Mouse (Mus musculus) megakaryocyte, adult 5-6 weeks (primary cell): Measurements from ENCODE around the gene Abca3. TPM values are rescaled to one million over a fixed set of nuclear protein-coding genes. Genes with fewer than 3 reads are reported as not detected.

ENCODE experiments used
- ATAC-seq: 2 replicates; pipeline ENCODE4 v1.8.0; 2016; ENCODE audit warnings: mild to moderate bottlenecking, inconsistent platforms; ENCODE audit not compliant: poor library complexity, severe bottlenecking
- total RNA-seq, 2 experiments: library from RNA; stranded (forward) in 1 of 2; stranded (reverse) in 1 of 2; fragments of 153-499, 151-499 nt in 1 of 2; fragments of 221-1000, 200-1000 nt in 1 of 2; gene quantifications; 2 replicates each; pipeline versions ENCODE4 v1.2.3 to v1.2.4; 2015 to 2017

Abca3 gene
- total RNA-seq (2015) (40.2 and 43.6 TPM in 2 replicates), total RNA-seq (2017) (32.2 and 33.5 TPM in 2 replicates)

- peak; percentile 92 for ATAC-seq
Measured at GRCm38 (mm10) chr17:24351760-24352357, at the start of gene Abca3. Abca3 (plus strand) TSS chr17:24351950.

- ATAC-seq: peak; percentile 47; the same call in 1 of the 2 replicates
Measured at GRCm38 (mm10) chr17:24307500-24307899, 44.2 kb upstream of the Abca3 start.

GRCm38 (mm10) chr17:24320826-24321225, 30.9 kb upstream of the Abca3 start:
- no peak for ATAC-seq

DNA sequence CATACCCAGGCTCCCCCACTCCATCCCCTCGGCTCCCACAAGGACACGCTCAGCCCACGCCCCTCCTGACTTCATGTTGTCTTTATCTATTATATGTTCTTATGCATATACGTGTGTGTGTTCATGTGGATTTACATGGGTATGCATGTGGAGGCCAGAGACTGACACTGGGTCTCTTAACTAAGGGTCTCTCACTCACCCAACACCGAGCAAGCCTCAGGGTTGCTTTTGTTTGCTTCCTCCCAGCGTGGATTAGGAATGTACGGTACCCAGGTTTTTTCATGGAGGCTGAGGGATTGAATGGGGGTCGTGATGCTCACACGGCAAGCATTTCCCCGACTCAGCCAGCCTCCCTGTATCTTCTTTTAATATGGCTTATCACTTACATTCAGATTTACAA, 26.7 kb upstream of the Abca3 start:
- ATAC-seq: no peak

GRCm38 (mm10) chr17:24327656-24328055, 24.1 kb upstream of the Abca3 start:
- no peak for ATAC-seq

GRCm38 (mm10) chr17:24344672-24345071, 7.1 kb upstream of the Abca3 start:
- ATAC-seq: peak; percentile 92

- ATAC-seq: no peak
Measured at GRCm38 (mm10) chr17:24346831-24347230, 4.9 kb upstream of the Abca3 start.

DNA sequence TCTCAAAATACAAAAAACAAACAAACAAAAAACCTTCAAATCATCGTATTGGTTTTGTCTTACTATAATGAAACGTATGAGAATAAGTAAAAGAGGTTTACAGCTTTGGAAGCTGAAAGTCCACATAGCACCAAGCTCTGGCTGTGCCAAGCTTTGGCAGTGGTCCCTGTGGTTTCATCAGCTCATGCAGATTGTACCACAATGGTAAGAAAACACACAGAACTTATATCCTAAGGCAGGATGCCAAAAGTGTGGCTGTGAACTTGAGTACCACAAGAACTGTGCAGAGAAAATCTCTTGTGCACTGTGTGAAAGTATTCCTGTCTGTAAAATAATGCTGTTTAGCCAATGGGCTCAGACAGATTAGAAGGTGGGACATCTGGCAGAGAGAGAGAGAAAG, 2.6 kb upstream of the Abca3 start:
- no peak for ATAC-seq

DNA sequence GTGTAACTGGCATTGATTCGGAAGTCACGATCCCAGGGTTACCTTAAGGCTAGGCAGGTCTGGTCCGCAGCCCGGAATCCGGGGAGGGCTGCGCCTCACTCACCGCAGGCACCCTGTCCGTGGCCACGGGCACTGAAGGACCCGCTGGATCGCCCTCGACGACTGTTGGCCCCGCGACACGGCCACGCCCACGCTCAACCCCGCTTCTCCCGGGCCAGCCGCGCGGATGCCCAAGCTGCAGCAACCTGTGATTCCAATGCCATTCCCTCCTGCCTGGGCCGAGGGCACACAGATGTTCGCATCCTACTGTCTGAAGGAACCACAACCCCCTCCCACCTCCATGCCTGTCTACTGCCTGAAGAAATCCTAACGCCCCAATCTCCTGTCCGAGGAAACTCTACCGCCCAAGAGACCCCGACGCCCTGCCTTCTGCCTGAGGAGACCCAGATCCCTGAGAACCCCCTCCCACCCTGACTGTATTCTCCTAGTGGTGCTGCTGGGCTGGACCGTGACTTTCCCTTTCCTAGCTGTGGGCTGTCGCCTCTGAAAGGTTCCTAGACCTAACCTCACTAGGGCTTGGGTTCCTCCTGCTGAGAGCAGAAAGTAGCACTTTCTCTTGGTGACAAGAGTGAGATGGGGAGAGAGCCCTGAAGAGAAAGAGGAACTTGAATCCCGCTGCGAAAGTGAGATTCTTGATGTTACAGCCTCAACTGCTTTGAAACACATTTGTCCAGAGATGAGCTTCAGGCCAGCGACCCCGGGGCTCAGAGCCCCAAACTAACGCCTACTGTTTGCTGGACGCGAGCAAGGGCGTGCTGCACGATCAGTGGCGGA, 607 bp upstream of the Abca3 start, which contains the start of gene Abca17:
TSS of gene Abca17 (minus strand) at position 143 of the 834 bp plus-strand sequence.
- peak; percentile 62 for ATAC-seq

DNA sequence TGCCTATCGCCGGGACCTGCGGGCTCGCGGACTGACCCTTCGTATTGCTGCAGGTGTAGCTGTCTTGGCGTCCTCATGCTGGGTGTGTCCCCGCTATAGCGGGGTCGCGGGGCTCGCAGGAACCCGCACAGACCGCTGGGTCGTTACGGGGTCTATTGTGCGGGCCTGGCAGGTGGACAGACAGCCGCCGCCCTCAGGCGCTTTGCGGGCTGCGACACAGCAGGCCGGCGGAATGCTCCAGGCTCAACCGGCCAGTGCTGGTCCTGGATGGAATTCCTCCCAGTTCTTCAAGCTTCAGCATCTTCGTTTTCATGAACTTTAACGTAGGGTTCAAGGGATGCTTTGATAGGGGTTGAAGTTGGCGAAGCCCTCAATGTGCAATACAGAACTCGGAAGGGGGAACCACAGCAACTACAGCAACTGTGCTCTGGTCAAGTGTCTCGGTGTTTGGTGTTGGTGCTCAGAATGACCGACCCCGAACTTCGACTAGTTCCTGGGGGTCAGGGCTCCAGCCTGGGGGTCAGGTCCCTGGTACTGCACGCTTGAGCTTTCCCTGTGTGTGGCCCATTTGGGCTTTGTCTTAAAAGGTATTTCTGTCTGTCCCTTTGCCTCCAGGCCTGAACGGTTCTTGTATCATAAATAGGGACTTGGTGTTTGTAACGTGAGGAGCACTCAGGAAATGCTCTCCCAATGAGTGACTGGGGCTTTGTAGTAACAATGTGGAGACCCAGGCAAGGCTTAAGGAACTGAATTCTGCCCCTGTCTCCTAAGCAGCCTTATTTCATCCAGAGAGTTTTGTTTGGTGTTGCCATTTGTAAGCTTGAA, 832 bp downstream of the Abca3 start:
- ATAC-seq: no peak

DNA sequence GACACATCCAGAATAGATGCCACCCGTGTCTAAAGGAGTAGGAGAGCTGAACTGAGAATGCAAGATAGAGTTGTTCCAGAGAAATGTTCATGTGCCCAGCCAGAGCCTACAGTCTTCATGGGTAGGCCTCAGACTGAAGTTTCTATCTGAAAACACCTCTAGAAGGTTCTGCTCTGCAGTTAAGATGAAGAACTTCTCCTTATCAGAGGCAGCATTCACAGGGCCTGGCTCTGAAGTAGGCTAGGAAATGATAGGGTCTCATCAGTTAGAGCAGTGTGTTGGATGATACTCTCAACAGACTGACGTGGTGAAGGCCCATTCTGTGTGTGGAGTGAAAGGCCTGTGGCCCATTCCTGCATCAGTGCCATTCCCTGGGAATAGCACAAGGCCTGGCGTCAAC, 2.2 kb downstream of the Abca3 start:
- no peak for ATAC-seq

DNA sequence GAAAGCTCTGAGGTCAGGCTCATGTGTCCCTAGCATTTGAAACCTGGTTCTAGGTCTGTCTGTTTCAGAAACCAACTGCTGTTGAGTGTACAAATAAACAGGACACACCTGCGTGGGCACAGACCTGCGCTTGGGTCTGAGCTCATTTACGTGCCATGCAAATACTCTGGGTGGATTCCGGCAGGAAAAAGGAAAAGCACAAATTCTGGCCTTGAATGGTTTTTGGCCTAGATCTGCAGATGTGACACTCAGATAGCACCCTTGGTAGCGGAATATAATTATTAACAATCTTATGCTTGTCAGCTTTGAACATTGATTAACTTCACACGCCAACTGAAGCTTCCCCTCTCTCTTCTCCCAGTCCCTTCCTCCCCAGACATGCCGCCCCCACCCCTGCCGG, 3.5 kb downstream of the Abca3 start:
- no peak for ATAC-seq

DNA sequence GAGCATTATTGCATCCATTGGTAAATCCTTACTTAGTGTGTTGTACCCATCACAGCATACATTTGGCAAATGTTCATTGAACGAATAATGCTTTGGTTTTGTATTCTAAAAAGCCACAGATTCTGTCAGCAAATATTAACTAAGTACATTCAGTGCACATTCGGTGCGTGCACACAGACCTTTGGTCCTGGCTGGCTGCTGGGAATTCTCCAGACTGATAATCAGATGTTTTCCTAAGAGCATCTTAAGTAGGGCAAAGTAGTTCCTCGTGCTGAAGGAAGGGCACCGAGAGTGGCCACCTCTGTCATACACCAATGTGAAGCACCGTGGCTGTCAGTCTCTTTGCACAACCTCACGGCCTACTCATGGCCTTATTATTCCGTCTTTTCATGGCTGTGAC, 7.3 kb downstream of the Abca3 start:
- no peak for ATAC-seq

GRCm38 (mm10) chr17:24359903-24360302, 8.2 kb downstream of the Abca3 start:
- ATAC-seq: no peak

DNA sequence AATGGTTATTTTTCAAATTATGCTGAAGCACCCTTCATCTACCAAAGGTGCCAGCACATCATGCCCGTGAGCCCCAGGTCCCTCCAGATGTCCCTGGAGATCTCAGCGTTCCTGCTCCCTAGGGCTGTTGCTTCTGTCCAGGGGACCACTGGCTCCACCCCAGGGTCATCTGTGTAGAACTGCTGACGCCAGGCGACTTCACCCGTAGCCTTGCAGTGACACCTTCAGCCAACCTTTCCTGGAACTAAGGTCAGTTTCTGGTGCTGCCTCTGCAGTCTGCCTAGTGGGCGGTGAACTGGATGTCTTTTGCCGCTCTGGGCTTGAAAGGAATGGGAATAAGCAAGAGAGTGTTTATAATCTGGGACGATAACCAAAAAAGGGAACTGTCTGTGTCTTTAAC, 9.1 kb downstream of the Abca3 start:
- no peak for ATAC-seq

GRCm38 (mm10) chr17:24361291-24361690, 9.5 kb downstream of the Abca3 start:
- ATAC-seq: no peak

DNA sequence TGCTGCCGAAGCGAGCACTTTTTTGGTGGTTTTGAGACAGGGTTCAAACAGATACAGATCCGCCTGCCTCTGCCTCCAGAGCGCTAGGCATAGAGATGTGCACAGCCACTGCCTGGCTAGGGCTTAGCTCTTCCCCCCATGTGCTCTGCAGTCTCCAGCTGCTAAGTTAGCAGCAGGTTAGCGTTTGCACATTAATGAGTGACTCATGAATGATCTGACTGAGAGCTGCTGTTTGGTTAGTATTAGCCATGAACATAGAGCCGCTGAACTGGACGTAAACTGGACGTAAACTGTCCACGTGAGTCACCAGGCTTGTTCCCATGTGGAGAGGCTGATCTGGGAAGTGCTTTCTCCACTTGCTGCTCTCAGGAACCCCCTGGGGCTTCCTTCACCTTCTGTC, 10.8 kb downstream of the Abca3 start:
- no peak for ATAC-seq

- no peak for ATAC-seq
Measured at GRCm38 (mm10) chr17:24364461-24364860, 12.7 kb downstream of the Abca3 start.

DNA sequence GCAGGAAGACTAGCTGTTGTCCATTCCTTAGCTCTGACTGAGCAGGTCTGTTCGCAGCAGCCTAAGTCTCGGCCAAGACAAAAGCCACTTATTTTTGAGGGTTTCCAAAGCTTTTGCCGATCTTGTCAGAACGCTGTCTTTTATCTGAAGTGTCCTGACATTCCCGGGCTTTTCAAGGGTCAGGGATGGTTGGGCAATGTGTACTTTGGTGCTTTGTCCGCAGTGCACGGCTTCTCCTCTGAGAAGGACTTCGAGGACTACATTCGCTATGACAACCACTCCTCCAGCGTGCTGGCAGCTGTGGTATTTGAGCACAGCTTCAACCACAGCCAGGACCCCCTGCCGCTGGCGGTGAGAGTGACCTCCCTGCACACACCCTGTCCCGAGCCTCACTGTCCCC, 14.1 kb downstream of the Abca3 start:
- no peak for ATAC-seq

DNA sequence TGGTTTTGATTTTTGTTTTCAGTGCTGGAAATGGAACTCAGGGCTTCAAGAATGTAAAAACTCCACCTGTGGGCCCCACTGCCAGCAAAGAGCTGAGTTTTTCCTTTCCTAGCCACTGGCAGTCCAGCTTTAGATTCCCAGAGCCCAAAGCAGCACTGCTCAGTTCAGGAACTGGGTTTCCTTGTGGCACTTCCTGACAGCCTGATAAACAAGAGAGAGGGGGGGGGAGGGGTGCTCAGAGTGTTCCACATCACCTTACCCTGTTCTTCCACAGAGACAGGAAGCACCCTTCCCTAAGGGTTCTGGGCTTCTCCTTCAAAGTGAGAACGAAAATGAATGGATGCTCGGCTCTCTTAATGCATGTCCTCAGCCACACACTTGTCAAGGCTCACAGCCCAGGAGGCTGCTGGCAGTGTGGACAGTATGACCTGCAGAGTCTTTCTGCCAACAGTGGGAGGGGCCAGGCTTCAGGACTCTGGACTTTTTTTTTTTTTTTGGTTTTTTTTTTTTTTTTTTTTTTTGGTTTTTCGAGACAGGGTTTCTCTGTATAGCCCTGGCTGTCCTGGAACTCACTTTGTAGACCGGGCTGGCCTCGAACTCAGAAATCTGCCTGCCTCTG, 23.5 kb downstream of the Abca3 start:
- no peak for ATAC-seq

GRCm38 (mm10) chr17:24375886-24376285, 24.1 kb downstream of the Abca3 start:
- ATAC-seq: no peak
